9 mouse cellular contexts compared by ENCODE assay signal in genomic region chr2:13237140-13237901, GRCm38 (mm10). TPM values are rescaled to one million over a fixed set of nuclear protein-coding genes. Genes with fewer than 3 reads are reported as not detected.
DNase-seq lines count a peak whose midpoint lies in the region; ATAC-seq and TF ChIP-seq lines count a peak whose summit lies in the region.
"Had no signal": no experiment of that assay in that cellular context is flagged by ENCODE, and none has a peak within 500 bp of the region (broad histone marks: within the 10 kb centered on the region; RNA-seq: fewer than 3 reads in every experiment).

No protein-coding gene starts in this region.

- TF ChIP-seq POLR2A in liver, adult 2 months (IDR thresholded peaks at IDR 0.05; ENCODE audit: extremely low read depth, insufficient read depth, low read length) = no peak
- no peak for TF ChIP-seq POLR2A in testis, adult 2 months (IDR thresholded peaks at IDR 0.05; ENCODE audit: control insufficient read depth, low read depth, low read length)

- WGBS in liver, adult 2 months = 74% methylated on average over 8 of the region's 8 CpGs
- WGBS in liver, embryonic 11.5 days = 72% methylated on average over 8 of the region's 8 CpGs
- 74% methylated on average over 8 of the region's 8 CpGs for WGBS in midbrain, embryonic 11.5 days

- H3K4me1 ChIP-seq in liver, adult 2 months (ENCODE audit: control insufficient read depth, insufficient read depth, low read length) = no peaks in the 10 kb centered on the region
- H3K4me1 ChIP-seq in liver, embryonic 11.5 days (replicated peaks; ENCODE audit: control insufficient read depth, insufficient read depth, low read length) = no peaks in the 10 kb centered on the region; the same call in 1 of the 2 replicates
- no peaks in the 10 kb centered on the region for H3K4me1 ChIP-seq in midbrain, embryonic 11.5 days (ENCODE audit: control insufficient read depth, insufficient read depth, low read length)
- no peaks in the 10 kb centered on the region for H3K4me1 ChIP-seq in testis, adult 2 months (ENCODE audit: control insufficient read depth, insufficient read depth, low read length)

- DNase-seq in liver, adult 2 months (ENCODE audit: extremely low read depth, low read depth, low spot score) = peak; percentile 33
- no peak for DNase-seq in liver, embryonic 11.5 days (ENCODE audit: low spot score)
- peak; percentile 7 for DNase-seq in WW6 (ENCODE audit: low read depth, low spot score)
- DNase-seq in embryo, embryonic 10.5 days (ENCODE audit: low spot score) = peak; percentile 84
- DNase-seq in heart, postnatal 36 days = peak; percentile 50 to 58
- DNase-seq in left cerebral cortex, adult 2 months (ENCODE audit: extremely low spot score in 1 of 2, low spot score in 2 of 2) = peak; percentile 45 to 51
- peak; percentile 91 for DNase-seq in midbrain, embryonic 11.5 days (ENCODE audit: low spot score, missing footprints)

- H3K27me3 ChIP-seq in liver, adult 2 months (ENCODE audit: control insufficient read depth, insufficient read depth, low read length) = no peaks in the 10 kb centered on the region
- no peaks in the 10 kb centered on the region for H3K27me3 ChIP-seq in liver, embryonic 11.5 days (replicated peaks; ENCODE audit: control insufficient read depth, insufficient read depth, low read length)
- H3K27me3 ChIP-seq in midbrain, embryonic 11.5 days (ENCODE audit: control insufficient read depth, insufficient read depth, low read length) = no peaks in the 10 kb centered on the region
- no peaks in the 10 kb centered on the region for H3K27me3 ChIP-seq in testis, adult 2 months (ENCODE audit: control insufficient read depth, insufficient read depth, low read length)
- H3K27me3 ChIP-seq: embryonic facial prominence, embryonic 13.5 days had no signal

- no peaks in the 10 kb centered on the region for H3K79me2 ChIP-seq in liver, adult 2 months (ENCODE audit: control insufficient read depth, insufficient read depth, low read length)

- no peak overlapping the region for H3K27ac ChIP-seq in liver, adult 2 months (replicated peaks; ENCODE audit: insufficient read depth, low read depth, low read length)
- no peak overlapping the region for H3K27ac ChIP-seq in liver, embryonic 11.5 days (ENCODE audit: low read depth, low read length)
- H3K27ac ChIP-seq in left cerebral cortex, adult 2 months = no peak overlapping the region
- H3K27ac ChIP-seq in midbrain, embryonic 11.5 days (ENCODE audit: low read depth, low read length) = no peak overlapping the region
- no peak overlapping the region for H3K27ac ChIP-seq in testis, adult 2 months (ENCODE audit: control insufficient read depth, insufficient read depth, low read depth, low read length)
- H3K27ac ChIP-seq: embryonic facial prominence, embryonic 13.5 days had no signal

- H3K9ac ChIP-seq in liver, adult 2 months (ENCODE audit: low read depth, low read length) = no peak overlapping the region
- H3K9ac ChIP-seq in liver, embryonic 11.5 days (ENCODE audit: low read depth, low read length) = no peak overlapping the region
- H3K9ac ChIP-seq in midbrain, embryonic 11.5 days (ENCODE audit: low read length) = no peak overlapping the region
- H3K9ac ChIP-seq: embryonic facial prominence, embryonic 13.5 days had no signal

- ATAC-seq in liver, embryonic 11.5 days (replicated peaks; ENCODE audit: low FRiP score) = no peak
- ATAC-seq in midbrain, embryonic 11.5 days (ENCODE audit: low FRiP score) = peak; percentile 25; the same call in 1 of the 2 replicates

- TF ChIP-seq CTCF in liver, adult 2 months (IDR thresholded peaks at IDR 0.05; ENCODE audit: low read depth, low read length) = peak; percentile 22; the same call in 1 of the 2 replicates
- peak; percentile 94 for TF ChIP-seq CTCF in left cerebral cortex, adult 2 months (IDR thresholded peaks at IDR 0.05)
- TF ChIP-seq CTCF in testis, adult 2 months (IDR thresholded peaks at IDR 0.05; ENCODE audit: control insufficient read depth, insufficient read depth, insufficient replicate concordance, low read depth, low read length) = peak; percentile 11; the same call in 1 of the 2 replicates

- no peaks in the 10 kb centered on the region for H3K9me3 ChIP-seq in liver, embryonic 11.5 days (ENCODE audit: control insufficient read depth, low read length)
- no peaks in the 10 kb centered on the region for H3K9me3 ChIP-seq in midbrain, embryonic 11.5 days (ENCODE audit: control insufficient read depth, low read length)
- H3K9me3 ChIP-seq: embryonic facial prominence, embryonic 13.5 days had no signal

- intact Hi-C loops in heart, postnatal 36 days (cut with DNase I) = loop anchor here (2.0 to 10.0 kb wide), 3 partner anchors 313 to 780 kb away; partner anchors contain the start of gene Pter
- intact Hi-C loops in left cerebral cortex, adult 2 months (cut with DNase I) = loop anchor here (1.0 to 5.0 kb wide), 4 partner anchors 225 to 800 kb away; partner anchors contain the start of gene C1ql3

- H3K36me3 ChIP-seq in liver, adult 2 months (ENCODE audit: control insufficient read depth, insufficient read depth, low read length) = peaks cover 6% of the 10 kb centered on the region; the same call in 1 of the 2 replicates
- H3K36me3 ChIP-seq in liver, embryonic 11.5 days (ENCODE audit: control insufficient read depth, insufficient read depth, low read length) = peaks cover 2% of the 10 kb centered on the region; the same call in 1 of the 2 replicates
- no peaks in the 10 kb centered on the region for H3K36me3 ChIP-seq in midbrain, embryonic 11.5 days (ENCODE audit: control insufficient read depth, insufficient read depth, low read length)
- no peaks in the 10 kb centered on the region for H3K36me3 ChIP-seq in testis, adult 2 months (ENCODE audit: control insufficient read depth, insufficient read depth, low read length)

- no peak overlapping the region for H3K4me3 ChIP-seq in liver, adult 2 months (ENCODE audit: insufficient read depth, low read depth, low read length)
- H3K4me3 ChIP-seq in liver, embryonic 11.5 days (ENCODE audit: low read depth, low read length) = no peak overlapping the region
- no peak overlapping the region for H3K4me3 ChIP-seq in left cerebral cortex, adult 2 months
- no peak overlapping the region for H3K4me3 ChIP-seq in midbrain, embryonic 11.5 days (ENCODE audit: low read depth, low read length)
- H3K4me3 ChIP-seq in testis, adult 2 months (ENCODE audit: control insufficient read depth, low read depth, low read length) = no peak overlapping the region
- H3K4me3 ChIP-seq: embryonic facial prominence, embryonic 13.5 days had no signal

- no peak overlapping the region for H3K4me2 ChIP-seq in liver, embryonic 11.5 days
- H3K4me2 ChIP-seq in midbrain, embryonic 11.5 days = no peak overlapping the region
- H3K4me2 ChIP-seq: embryonic facial prominence, embryonic 13.5 days had no signal

RNA-seq across cellular contexts. Expression of gene Rsu1, which starts 33.9 kb away (rescaled TPM):
- 31.5 and 34.9 TPM in 2 replicates for total RNA-seq in liver, adult 2 months (2014; rRNA removed)
- 17.9 and 26.8 TPM in 2 replicates for polyA plus RNA-seq in liver, adult 2 months (2012; rRNA removed)
- polyA plus RNA-seq in liver, embryonic 11.5 days (2014; fragmentation: Nextera tagmentation; extraction: Ambion mirVana) = 135 and 140 TPM in 2 replicates
- 10 to 100 TPM; 52.3 to 56.0 TPM for total RNA-seq in heart, postnatal 36 days (2021)
- total RNA-seq in left cerebral cortex, adult 2 months (2021) = 10 to 100 TPM; 31.9 to 33.2 TPM
- 73.1 and 78.0 TPM in 2 replicates for polyA plus RNA-seq in midbrain, embryonic 11.5 days (2014; fragmentation: Nextera tagmentation; extraction: Ambion mirVana)
- 9.1 and 11.7 TPM in 2 replicates for polyA plus RNA-seq in testis, adult 2 months (2012; rRNA removed)

Comparison
In these comparisons a context has a peak if more than half of its experiments do, and no peak if none do; other contexts are left out.
1. CTCF ChIP-seq: peak in every context shown above with its lines; median percentile 94 in left cerebral cortex, adult 2 months; 22 in liver, adult 2 months; 11 in testis, adult 2 months.